Mouse (Mus musculus) forebrain, embryonic 11.5 days (tissue): Measurements from ENCODE around the gene Prdm16. TPM values are rescaled to one million over a fixed set of nuclear protein-coding genes. Genes with fewer than 3 reads are reported as not detected.

Experiments
- ATAC-seq: fragments of 200-750 bp; cut with Nextera tagmentation; replicated peaks from 2 replicates; pipeline ENCODE4 v1.8.0; 2017; ENCODE audit warnings: moderate TSS enrichment; ENCODE audit not compliant: low FRiP score
- DNase-seq: peaks from one replicate; pipeline ENCODE4 v3.0.0-alpha.2; 2017; ENCODE audit warnings: low spot score
- H3K27ac ChIP-seq: fragments of 300-500 bp; sonication (generic); 2 replicates; pipeline ENCODE4 v1.5.1; 2014; ENCODE audit warnings: low read depth, low read length
- H3K27me3 ChIP-seq: fragments of 300-500 bp; sonication (generic); 2 replicates; pipeline ENCODE4 v1.6.1; 2014; ENCODE audit warnings: mild to moderate bottlenecking, low read length, mixed read lengths; ENCODE audit not compliant: control insufficient read depth, insufficient read depth
- H3K36me3 ChIP-seq: fragments of 300-500 bp; sonication (generic); 2 replicates; pipeline ENCODE4 v1.6.1; 2014; ENCODE audit warnings: mild to moderate bottlenecking, low read length, moderate library complexity, mixed read lengths; ENCODE audit not compliant: control insufficient read depth, insufficient read depth
- H3K4me1 ChIP-seq: fragments of 300-500 bp; sonication (generic); replicated peaks from 2 replicates; pipeline ENCODE4 v1.6.1; 2014; ENCODE audit warnings: low read length, mixed read lengths; ENCODE audit not compliant: control insufficient read depth, insufficient read depth
- H3K4me2 ChIP-seq: fragments of 300-500 bp; sonication (generic); 2 replicates; pipeline ENCODE4 v1.6.1; 2014; ENCODE audit warnings: low read depth, mild to moderate bottlenecking, low read length, moderate library complexity, mixed read lengths; ENCODE audit not compliant: severe bottlenecking
- H3K4me3 ChIP-seq: fragments of 300-500 bp; sonication (generic); 2 replicates; pipeline ENCODE4 v1.5.1; 2014; ENCODE audit warnings: low read depth, low read length
- H3K9ac ChIP-seq: fragments of 300-500 bp; sonication (generic); 2 replicates; pipeline ENCODE4 v1.6.1; 2014; ENCODE audit warnings: low read length
- H3K9me3 ChIP-seq: fragments of 300-500 bp; sonication (generic); 2 replicates; pipeline ENCODE4 v1.6.1; 2016; ENCODE audit warnings: low read length, mixed read lengths; ENCODE audit not compliant: control insufficient read depth
- WGBS: fragments of 180-500 bp; shearing (Covaris S2); extraction: QIAGEN DNeasy Blood & Tissue Kit; methylation state at CpG from one replicate; pipeline ENCODE4 v1.1.7; 2014; 5-methylcytosine and 5-hydroxymethylcytosine counted together
- polyA plus RNA-seq: library from polyadenylated mRNA; unstranded; fragments of >200 nt; fragmentation: Nextera tagmentation; extraction: Ambion mirVana; gene quantifications from 2 replicates; pipeline ENCODE4 v1.2.1, GENCODE M21; 2014

Gene Prdm16
- polyA plus RNA-seq, 1 experiment from 2014 or later: 49.3 TPM

GRCm38 (mm10) chr4:154568798-154569197, 67.9 kb downstream of the Prdm16 start:
- DNase-seq: no peak
- Histone ChIP-seq H3K9me3 (no peaks in the 10 kb centered on the region), H3K9ac (no peak overlapping the region), H3K4me1 (peaks cover 33% of the 10 kb centered on the region), H3K36me3 (no peaks in the 10 kb centered on the region), H3K4me3 (no peak overlapping the region), H3K27ac (no peak overlapping the region), H3K27me3 (no peaks in the 10 kb centered on the region), H3K4me2 (no peak overlapping the region)
- no peak for ATAC-seq
- WGBS: 54% methylated on average over 15 of the region's 15 CpGs

GRCm38 (mm10) chr4:154567942-154568341, 68.7 kb downstream of the Prdm16 start:
- H3K27me3 ChIP-seq: no peaks in the 10 kb centered on the region
- no peaks in the 10 kb centered on the region for H3K36me3 ChIP-seq
- ATAC-seq (no peak), DNase-seq (no peak)
- no peak overlapping the region for H3K4me2 ChIP-seq
- H3K4me1 ChIP-seq: peaks cover 33% of the 10 kb centered on the region
- no peak overlapping the region for H3K27ac ChIP-seq
- no peaks in the 10 kb centered on the region for H3K9me3 ChIP-seq
- 34% methylated on average over 10 of the region's 11 CpGs for WGBS
- H3K4me3 ChIP-seq: no peak overlapping the region
- no peak overlapping the region; the same call in 1 of the 2 replicates for H3K9ac ChIP-seq

- no peak overlapping the region for H3K27ac ChIP-seq
- no peaks in the 10 kb centered on the region for H3K27me3 ChIP-seq
- WGBS: 86% methylated on average over 6 of the region's 6 CpGs
Observed at GRCm38 (mm10) chr4:154563201-154563600, 73.5 kb downstream of the Prdm16 start.

GRCm38 (mm10) chr4:154558041-154558440, 78.6 kb downstream of the Prdm16 start:
- 93% methylated on average over 5 of the region's 5 CpGs for WGBS
- Histone ChIP-seq H3K9ac (no peak overlapping the region), H3K36me3 (no peaks in the 10 kb centered on the region), H3K27ac (no peak overlapping the region), H3K27me3 (no peaks in the 10 kb centered on the region; the same call in 1 of the 2 replicates), H3K9me3 (no peaks in the 10 kb centered on the region), H3K4me1 (peaks cover 28% of the 10 kb centered on the region), H3K4me2 (no peak overlapping the region), H3K4me3 (no peak overlapping the region)
- ATAC-seq (no peak), DNase-seq (no peak)

More at GRCm38 (mm10) chr4:154563201-154563600, 73.5 kb downstream of the Prdm16 start:
- Histone ChIP-seq H3K4me3 (no peak overlapping the region), H3K9me3 (no peaks in the 10 kb centered on the region), H3K36me3 (no peaks in the 10 kb centered on the region), H3K4me1 (peaks cover 6% of the 10 kb centered on the region), H3K4me2 (no peak overlapping the region), H3K9ac (no peak overlapping the region)
- DNase-seq: no peak
- ATAC-seq: no peak

GRCm38 (mm10) chr4:154557168-154557567, 79.5 kb downstream of the Prdm16 start:
- Histone ChIP-seq H3K27ac (no peak overlapping the region), H3K9me3 (no peaks in the 10 kb centered on the region), H3K4me3 (no peak overlapping the region), H3K4me2 (no peak overlapping the region), H3K27me3 (no peaks in the 10 kb centered on the region; the same call in 1 of the 2 replicates), H3K4me1 (peaks cover 33% of the 10 kb centered on the region), H3K9ac (no peak overlapping the region), H3K36me3 (no peaks in the 10 kb centered on the region)
- no peak for ATAC-seq
- WGBS: 83% methylated on average over 11 of the region's 11 CpGs
- no peak for DNase-seq

GRCm38 (mm10) chr4:154556418-154556817, 80.3 kb downstream of the Prdm16 start:
- H3K27me3 ChIP-seq: no peaks in the 10 kb centered on the region; the same call in 1 of the 2 replicates
- H3K4me1 ChIP-seq: peaks cover 34% of the 10 kb centered on the region
- H3K4me2 ChIP-seq: 0 out of 2 replicates have a peak overlapping the region, but pooled peaks have one; percentile 5
- ATAC-seq (0 out of 2 replicates have a peak, but pooled peaks have one; percentile 40), DNase-seq (no peak)
- WGBS: 48% methylated on average over 11 of the region's 11 CpGs
- H3K4me3 ChIP-seq: no peak overlapping the region
- H3K9ac ChIP-seq: peak overlapping the region; percentile 2; the same call in 1 of the 2 replicates
- no peak overlapping the region; the same call in 1 of the 2 replicates for H3K27ac ChIP-seq
- no peaks in the 10 kb centered on the region for H3K9me3 ChIP-seq
- no peaks in the 10 kb centered on the region for H3K36me3 ChIP-seq

- peak; percentile 40; the same call in 1 of the 2 replicates for ATAC-seq
- Histone ChIP-seq H3K9ac (peak overlapping the region; percentile 51), H3K4me3 (peak overlapping the region; percentile 10; the same call in 1 of the 2 replicates), H3K4me2 (peak overlapping the region; percentile 48), H3K4me1 (peaks cover 50% of the 10 kb centered on the region), H3K27ac (peak overlapping the region; percentile 75), H3K9me3 (no peaks in the 10 kb centered on the region), H3K27me3 (no peaks in the 10 kb centered on the region; the same call in 1 of the 2 replicates), H3K36me3 (no peaks in the 10 kb centered on the region)
- 6% methylated on average over 17 of the region's 17 CpGs for WGBS
- DNase-seq: peak; percentile 75
Observed at GRCm38 (mm10) chr4:154549961-154550393, 86.7 kb downstream of the Prdm16 start.

- Histone ChIP-seq H3K4me2 (peak overlapping the region; percentile 48), H3K4me1 (peaks cover 53% of the 10 kb centered on the region), H3K36me3 (no peaks in the 10 kb centered on the region), H3K27ac (peak overlapping the region; percentile 75), H3K4me3 (peak overlapping the region; percentile 10; the same call in 1 of the 2 replicates), H3K9ac (peak overlapping the region; percentile 51), H3K9me3 (no peaks in the 10 kb centered on the region), H3K27me3 (no peaks in the 10 kb centered on the region; the same call in 1 of the 2 replicates)
- no peak; the same call in 1 of the 2 replicates for ATAC-seq
- WGBS: 22% methylated on average over 11 of the region's 11 CpGs
- DNase-seq: no peak
Observed at GRCm38 (mm10) chr4:154549497-154549896, 87.2 kb downstream of the Prdm16 start.
